Comparison of ENCODE assay signal across 10 mouse cellular contexts in genomic region chr4:138396711-138397110, GRCm38 (mm10). TPM values are rescaled to one million over a fixed set of nuclear protein-coding genes. Genes with fewer than 3 reads are reported as not detected.
DNase-seq lines count a peak whose midpoint lies in the region; ATAC-seq lines count a peak whose summit lies in the region.
"Had no signal": no experiment of that assay in that cellular context is flagged by ENCODE, and none has a peak within 500 bp of the region (broad histone marks: within the 10 kb centered on the region; RNA-seq: fewer than 3 reads in every experiment).

No protein-coding gene starts in this region.

- peak overlapping the region; percentile 71 for H3K4me2 ChIP-seq in heart, embryonic 15.5 days
- H3K4me2 ChIP-seq in forebrain, embryonic 16.5 days (ENCODE audit: low read length) = peak overlapping the region; percentile 76

- no peak for DNase-seq in heart, adult 9 months (ENCODE audit: low spot score in 2 of 2)
- peak; percentile 30 for DNase-seq in adrenal gland, postnatal 14 days
- DNase-seq in midbrain, embryonic 10.5 days (ENCODE audit: low spot score) = no peak
- no peak for DNase-seq in cerebellum, adult 11-12 months
- no peak for DNase-seq in cerebellum, adult 8-10 months
- DNase-seq in frontal cortex, postnatal 14 days (ENCODE audit: low spot score in 2 of 2) = no peak

- H3K27me3 ChIP-seq in heart, embryonic 15.5 days = peaks cover 89% of the 10 kb centered on the region
- H3K27me3 ChIP-seq in forebrain, embryonic 16.5 days (replicated peaks; ENCODE audit: control insufficient read depth, insufficient read depth, low read length) = peaks cover 64% of the 10 kb centered on the region
- peaks cover 83% of the 10 kb centered on the region for H3K27me3 ChIP-seq in midbrain, embryonic 10.5 days (ENCODE audit: low read depth, poor library complexity, severe bottlenecking)

- no peaks in the 10 kb centered on the region for H3K9me3 ChIP-seq in heart, embryonic 15.5 days (replicated peaks)
- no peaks in the 10 kb centered on the region for H3K9me3 ChIP-seq in forebrain, embryonic 16.5 days (ENCODE audit: control insufficient read depth, low read length)
- H3K9me3 ChIP-seq in midbrain, embryonic 10.5 days (replicated peaks) = no peaks in the 10 kb centered on the region

- WGBS in heart, embryonic 15.5 days = 10% methylated on average over 8 of the region's 8 CpGs
- WGBS in forebrain, embryonic 16.5 days = 3% methylated on average over 8 of the region's 8 CpGs
- 6% methylated on average over 8 of the region's 8 CpGs for WGBS in midbrain, embryonic 10.5 days

- no peak overlapping the region for H3K9ac ChIP-seq in heart, embryonic 15.5 days
- H3K9ac ChIP-seq in forebrain, embryonic 16.5 days (replicated peaks; ENCODE audit: low read depth, low read length) = no peak overlapping the region; the same call in 1 of the 2 replicates
- H3K9ac ChIP-seq: liver, embryonic 14.5 days had no signal

- H3K36me3 ChIP-seq in heart, embryonic 15.5 days = no peaks in the 10 kb centered on the region
- no peaks in the 10 kb centered on the region for H3K36me3 ChIP-seq in forebrain, embryonic 16.5 days (ENCODE audit: control insufficient read depth, insufficient read depth)
- H3K36me3 ChIP-seq in midbrain, embryonic 10.5 days = no peaks in the 10 kb centered on the region

- peaks cover 21% of the 10 kb centered on the region for H3K4me1 ChIP-seq in heart, embryonic 15.5 days (replicated peaks)
- H3K4me1 ChIP-seq in forebrain, embryonic 16.5 days (replicated peaks; ENCODE audit: control insufficient read depth, insufficient read depth, low read length) = peaks cover 16% of the 10 kb centered on the region
- H3K4me1 ChIP-seq in midbrain, embryonic 10.5 days = peaks cover 25% of the 10 kb centered on the region

- peak overlapping the region; percentile 46 for H3K4me3 ChIP-seq in heart, embryonic 15.5 days
- peak overlapping the region; percentile 52 for H3K4me3 ChIP-seq in forebrain, embryonic 16.5 days (replicated peaks; ENCODE audit: low read length)
- peak overlapping the region; percentile 55 for H3K4me3 ChIP-seq in midbrain, embryonic 10.5 days

- no peak for ATAC-seq in heart, embryonic 15.5 days (replicated peaks; ENCODE audit: insufficient number of reproducible peaks, insufficient read depth, low FRiP score, low read depth)
- ATAC-seq in forebrain, embryonic 16.5 days = no peak

- no peak overlapping the region for H3K27ac ChIP-seq in heart, embryonic 15.5 days
- no peak overlapping the region for H3K27ac ChIP-seq in forebrain, embryonic 16.5 days (ENCODE audit: low read length)
- no peak overlapping the region for H3K27ac ChIP-seq in midbrain, embryonic 10.5 days (replicated peaks)
- H3K27ac ChIP-seq: liver, embryonic 14.5 days had no signal

RNA-seq across cellular contexts. Expression of gene Fam43b, which starts 0.4 kb away (rescaled TPM):
- 0.22 TPM in 1 of 2 replicates, not detected in the other for polyA plus RNA-seq in heart, embryonic 15.5 days (2015; fragmentation: Nextera tagmentation; extraction: Ambion mirVana)
- total RNA-seq in adrenal gland, postnatal 14 days (2021) = 2.1 and 3.0 TPM in 2 replicates
- polyA plus RNA-seq in forebrain, embryonic 16.5 days (2015; fragmentation: Nextera tagmentation; extraction: Ambion mirVana) = 7.7 and 8.4 TPM in 2 replicates
- polyA plus RNA-seq in midbrain, embryonic 10.5 days (2016; fragmentation: Nextera tagmentation; extraction: Ambion mirVana) = 0.06 TPM in 1 of 2 replicates, not detected in the other
- polyA plus RNA-seq: gonadal fat pad, adult 2 months; liver, embryonic 14.5 days had no signal

RNA-seq across cellular contexts. Expression of gene Cda, which starts 28.9 kb away (rescaled TPM):
- 8.9 and 9.2 TPM in 2 replicates for polyA plus RNA-seq in heart, embryonic 15.5 days (2015; fragmentation: Nextera tagmentation; extraction: Ambion mirVana)
- 10.4 and 11.5 TPM in 2 replicates for total RNA-seq in adrenal gland, postnatal 14 days (2021)
- 1.0 and 1.1 TPM in 2 replicates for polyA plus RNA-seq in forebrain, embryonic 16.5 days (2015; fragmentation: Nextera tagmentation; extraction: Ambion mirVana)
- polyA plus RNA-seq in midbrain, embryonic 10.5 days (2016; fragmentation: Nextera tagmentation; extraction: Ambion mirVana) = 1.2 and 2.0 TPM in 2 replicates

RNA-seq across cellular contexts. Expression of gene Mul1, which starts 37.8 kb away (rescaled TPM):
- polyA plus RNA-seq in heart, embryonic 15.5 days (2015; fragmentation: Nextera tagmentation; extraction: Ambion mirVana) = 22.2 and 22.7 TPM in 2 replicates
- 53.9 and 57.6 TPM in 2 replicates for total RNA-seq in adrenal gland, postnatal 14 days (2021)
- 18.4 and 20.2 TPM in 2 replicates for polyA plus RNA-seq in forebrain, embryonic 16.5 days (2015; fragmentation: Nextera tagmentation; extraction: Ambion mirVana)
- polyA plus RNA-seq in midbrain, embryonic 10.5 days (2016; fragmentation: Nextera tagmentation; extraction: Ambion mirVana) = 19.2 and 22.3 TPM in 2 replicates

RNA-seq across cellular contexts. Expression of gene Camk2n1, which starts 57.4 kb away (rescaled TPM):
- 1.3 and 1.5 TPM in 2 replicates for polyA plus RNA-seq in heart, embryonic 15.5 days (2015; fragmentation: Nextera tagmentation; extraction: Ambion mirVana)
- 18.9 and 22.9 TPM in 2 replicates for total RNA-seq in adrenal gland, postnatal 14 days (2021)
- 9.8 and 10.2 TPM in 2 replicates for polyA plus RNA-seq in forebrain, embryonic 16.5 days (2015; fragmentation: Nextera tagmentation; extraction: Ambion mirVana)
- 3.3 and 3.9 TPM in 2 replicates for polyA plus RNA-seq in midbrain, embryonic 10.5 days (2016; fragmentation: Nextera tagmentation; extraction: Ambion mirVana)
